Mouse (Mus musculus) heart, adult 2 months (tissue): ENCODE results near the gene Fkbpl.

Source experiments
- CTCF ChIP-seq: fragments of 200-600 bp; IDR thresholded peaks from 2 replicates; pipeline ENCODE4 v1.8.1; 2022; ENCODE audit warnings: antibody characterized with exemption, mild to moderate bottlenecking, moderate library complexity
- EP300 ChIP-seq: fragments of 200-500 bp; IDR thresholded peaks from 2 replicates; pipeline ENCODE4 v1.6.1; 2011; ENCODE audit warnings: low read depth, low read length, control low read depth; ENCODE audit not compliant: insufficient read depth
- POLR2A ChIP-seq: fragments of 200-500 bp; IDR thresholded peaks from 2 replicates; pipeline ENCODE4 v1.6.1; 2011; ENCODE audit warnings: mild to moderate bottlenecking, low read depth, low read length, control low read depth; ENCODE audit not compliant: insufficient read depth

GRCm38 (mm10) chr17:34662468-34662867 is 17.9 kb downstream of the Fkbpl start:
- TF ChIP-seq CTCF (no peak), EP300 (no peak), POLR2A (no peak)
